Mouse (Mus musculus): ENCODE data around the gene Tmem88. TPM values are rescaled to one million over a fixed set of nuclear protein-coding genes. Genes with fewer than 3 reads are reported as not detected.

Tmem88 gene
- polyA plus RNA-seq, 1 experiment from 2014 or later = 4.7 TPM

Other genes starting within 250 kb of the Tmem88 start
- gene Alox12b, start 241.2 kb downstream of the Tmem88 start, polyA plus RNA-seq (2014; fragmentation: Nextera tagmentation; extraction: Ambion mirVana) = 0.15 TPM in 1 of 2 replicates, not detected in the other
- 0.08 TPM in 1 of 2 replicates, not detected in the other for gene Alox8, start 200.4 kb downstream of the Tmem88 start, polyA plus RNA-seq (2014; fragmentation: Nextera tagmentation; extraction: Ambion mirVana)
- gene Gucy2e, start 161.2 kb downstream of the Tmem88 start, polyA plus RNA-seq (2014; fragmentation: Nextera tagmentation; extraction: Ambion mirVana) = 0.35 and 0.41 TPM in 2 replicates
- 13.9 and 18.9 TPM in 2 replicates for gene Cntrob, start 74.5 kb downstream of the Tmem88 start, polyA plus RNA-seq (2014; fragmentation: Nextera tagmentation; extraction: Ambion mirVana)
- 188 and 243 TPM in 2 replicates for gene Trappc1, start 74.3 kb downstream of the Tmem88 start, polyA plus RNA-seq (2014; fragmentation: Nextera tagmentation; extraction: Ambion mirVana)
- 3.3 and 3.9 TPM in 2 replicates for gene Kcnab3, start 72.0 kb downstream of the Tmem88 start, polyA plus RNA-seq (2014; fragmentation: Nextera tagmentation; extraction: Ambion mirVana)
- gene Rnf227, start 57.8 kb downstream of the Tmem88 start, polyA plus RNA-seq (2014; fragmentation: Nextera tagmentation; extraction: Ambion mirVana) = 126 and 146 TPM in 2 replicates
- 70.3 and 77.3 TPM in 2 replicates for gene Chd3, start 28.8 kb downstream of the Tmem88 start, polyA plus RNA-seq (2014; fragmentation: Nextera tagmentation; extraction: Ambion mirVana)
- gene Naa38, start 2.7 kb downstream of the Tmem88 start, polyA plus RNA-seq (2014; fragmentation: Nextera tagmentation; extraction: Ambion mirVana) = 106 and 142 TPM in 2 replicates
- 31.1 and 36.4 TPM in 2 replicates for gene Cyb5d1, start 2.6 kb downstream of the Tmem88 start, polyA plus RNA-seq (2014; fragmentation: Nextera tagmentation; extraction: Ambion mirVana)
- 28.7 and 38.2 TPM in 2 replicates for gene Kdm6b, start 15.4 kb upstream of the Tmem88 start, polyA plus RNA-seq (2014; fragmentation: Nextera tagmentation; extraction: Ambion mirVana)
- gene Dnah2, start 150.9 kb upstream of the Tmem88 start, polyA plus RNA-seq (2014; fragmentation: Nextera tagmentation; extraction: Ambion mirVana) = 2.7 and 3.8 TPM in 2 replicates
- gene Efnb3, start 162.0 kb upstream of the Tmem88 start, polyA plus RNA-seq (2014; fragmentation: Nextera tagmentation; extraction: Ambion mirVana) = 38.6 and 48.2 TPM in 2 replicates
- 24.6 and 29.3 TPM in 2 replicates for gene Wrap53, start 182.0 kb upstream of the Tmem88 start, polyA plus RNA-seq (2014; fragmentation: Nextera tagmentation; extraction: Ambion mirVana)
- 111 and 113 TPM in 2 replicates for gene Trp53, start 182.1 kb upstream of the Tmem88 start, polyA plus RNA-seq (2014; fragmentation: Nextera tagmentation; extraction: Ambion mirVana)
- gene Atp1b2, start 207.7 kb upstream of the Tmem88 start, polyA plus RNA-seq (2014; fragmentation: Nextera tagmentation; extraction: Ambion mirVana) = 22.0 and 31.5 TPM in 2 replicates
- not detected in 2 replicates for gene Shbg, start 219.7 kb upstream of the Tmem88 start, polyA plus RNA-seq (2014; fragmentation: Nextera tagmentation; extraction: Ambion mirVana)
- 17.6 and 18.2 TPM in 2 replicates for gene Sat2, start 223.8 kb upstream of the Tmem88 start, polyA plus RNA-seq (2014; fragmentation: Nextera tagmentation; extraction: Ambion mirVana)
- 34.2 and 35.0 TPM in 2 replicates for gene Fxr2, start 234.8 kb upstream of the Tmem88 start, polyA plus RNA-seq (2014; fragmentation: Nextera tagmentation; extraction: Ambion mirVana)

Data from forebrain, embryonic 14.5 days (tissue).